Mouse (Mus musculus) liver, embryonic 14.5 days (tissue): ENCODE measurements around the gene Spryd3. TPM values are rescaled to one million over a fixed set of nuclear protein-coding genes. Genes with fewer than 3 reads are reported as not detected.

Experiments
- ATAC-seq: fragments of 200-750 bp; cut with Nextera tagmentation; 2 replicates; pipeline ENCODE4 v1.8.0; 2017; ENCODE audit warnings: moderate number of reproducible peaks, mild to moderate bottlenecking, moderate library complexity; ENCODE audit not compliant: insufficient read depth
- DNase-seq, 3 experiments: peaks; one replicate each; pipeline ENCODE4 v3.0.0-alpha.2; 2012 to 2013; ENCODE audit warnings: low read depth in 3 of 3, low spot score in 3 of 3
- H3K27ac ChIP-seq: fragments of 300-500 bp; sonication (generic); 2 replicates; pipeline ENCODE4 v1.5.1; 2014; ENCODE audit warnings: moderate library complexity, mild to moderate bottlenecking, control low read depth, inconsistent platforms
- H3K27me3 ChIP-seq: fragments of 300-500 bp; sonication (generic); 2 replicates; pipeline ENCODE4 v1.6.1; 2014; ENCODE audit warnings: mild to moderate bottlenecking, low read length, moderate library complexity; ENCODE audit not compliant: control insufficient read depth, insufficient read depth
- H3K36me3 ChIP-seq: fragments of 300-500 bp; sonication (generic); replicated peaks from 2 replicates; pipeline ENCODE4 v1.6.1; 2014; ENCODE audit warnings: low read depth; ENCODE audit not compliant: control insufficient read depth, insufficient read depth
- H3K4me1 ChIP-seq, 2 experiments: fragments of 200-500 bp in 1 of 2; fragments of 300-500 bp in 1 of 2; sonication (generic) in 1 of 2; replicated peaks; 2 replicates each; pipeline ENCODE4 v1.6.1; 2012 to 2014; ENCODE audit warnings: antibody characterized with exemption in 1 of 2, inconsistent platforms in 1 of 2, low read length in 1 of 2; ENCODE audit not compliant: control insufficient read depth in 2 of 2, insufficient read depth in 2 of 2
- H3K4me2 ChIP-seq: fragments of 300-500 bp; sonication (generic); 2 replicates; pipeline ENCODE4 v1.6.1; 2014; ENCODE audit warnings: low read depth, mild to moderate bottlenecking, control low read depth, moderate library complexity
- H3K4me3 ChIP-seq, 2 experiments: fragments of 200-500 bp in 1 of 2; fragments of 300-500 bp in 1 of 2; sonication (generic) in 1 of 2; 2 replicates each; pipeline ENCODE4 v1.5.1; 2012 to 2014; ENCODE audit warnings: low read depth in 2 of 2, low read length in 2 of 2, mild to moderate bottlenecking in 2 of 2, control low read depth in 1 of 2, inconsistent platforms in 1 of 2, moderate library complexity in 1 of 2; ENCODE audit not compliant: insufficient read depth in 1 of 2
- H3K9ac ChIP-seq: fragments of 300-500 bp; sonication (generic); replicated peaks from 2 replicates; pipeline ENCODE4 v1.6.1; 2014; ENCODE audit warnings: mild to moderate bottlenecking, control low read depth, moderate library complexity
- H3K9me3 ChIP-seq: fragments of 300-500 bp; sonication (generic); 2 replicates; pipeline ENCODE4 v1.6.1; 2016; ENCODE audit warnings: low read length, mixed read lengths; ENCODE audit not compliant: control insufficient read depth
- CTCF ChIP-seq: IDR thresholded peaks from 2 replicates; pipeline ENCODE4 v1.5.1; 2016; ENCODE audit warnings: antibody characterized with exemption, low read depth, control low read depth
- EP300 ChIP-seq: IDR thresholded peaks from 2 replicates; pipeline ENCODE4 v1.6.1; 2016; ENCODE audit warnings: antibody characterized with exemption, low read depth
- WGBS: fragments of 180-500 bp; shearing (Covaris S2); extraction: QIAGEN DNeasy Blood & Tissue Kit; methylation state at CpG from one replicate; pipeline ENCODE4 v1.1.7; 2014; ENCODE audit not compliant: insufficient replicate concordance; 5-methylcytosine and 5-hydroxymethylcytosine counted together
- polyA plus RNA-seq, 2 experiments: library from polyadenylated mRNA; depleted of rRNA in 1 of 2; stranded (reverse) in 1 of 2; unstranded in 1 of 2; fragments of >200 nt; fragmentation: Nextera tagmentation in 1 of 2; extraction: Ambion mirVana in 1 of 2; gene quantifications; 2 replicates each; pipeline versions ENCODE4 v1.2.1 to v1.2.3; 2012 to 2014

Gene Spryd3
- polyA plus RNA-seq, 2 experiments, result 8.8 to 12.5 TPM

DNA sequence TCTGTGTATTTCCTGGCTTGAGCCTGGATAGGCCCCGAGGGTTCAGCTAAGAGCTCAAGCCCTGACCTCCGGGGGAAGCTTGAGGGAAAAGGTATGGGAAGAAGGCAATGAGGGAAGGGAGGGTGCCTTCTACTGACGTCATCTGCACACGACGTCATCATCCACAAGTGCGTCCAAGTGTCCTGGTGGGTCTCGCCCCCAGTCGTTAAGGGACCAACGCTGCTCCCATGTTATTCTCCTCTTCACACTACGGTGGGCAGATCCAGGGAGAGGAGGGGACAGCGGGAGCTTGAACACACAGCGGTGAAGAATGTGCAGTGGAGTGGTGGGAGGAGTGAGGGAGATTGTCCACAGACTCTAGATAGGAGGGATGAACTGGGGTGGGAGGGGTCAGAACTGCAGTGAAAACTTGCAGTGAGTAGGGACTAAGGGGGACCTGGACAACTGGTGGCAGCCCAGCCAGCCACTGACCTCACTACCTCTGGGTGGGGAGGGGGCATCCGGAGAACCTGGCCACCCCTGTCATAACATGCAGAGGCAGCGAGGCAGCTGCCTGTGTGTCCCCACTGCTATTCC, 32.6 kb downstream of the Spryd3 start:
- Histone ChIP-seq H3K27ac (no peak overlapping the region), H3K4me1 (peaks cover 0 to 17% of the 10 kb centered on the region in 2 experiments; a peak in 2 of 4 replicates), H3K9me3 (no peaks in the 10 kb centered on the region), H3K36me3 (no peaks in the 10 kb centered on the region), H3K4me2 (peak overlapping the region; percentile 40), H3K9ac (no peak overlapping the region), H3K4me3 (peak overlapping the region; percentile 21 to 29), H3K27me3 (peaks cover 12% of the 10 kb centered on the region)
- DNase-seq (no peak), ATAC-seq (no peak)
- TF ChIP-seq EP300 (no peak), CTCF (no peak)
- WGBS, result 26% methylated on average over 14 of the region's 14 CpGs

DNA sequence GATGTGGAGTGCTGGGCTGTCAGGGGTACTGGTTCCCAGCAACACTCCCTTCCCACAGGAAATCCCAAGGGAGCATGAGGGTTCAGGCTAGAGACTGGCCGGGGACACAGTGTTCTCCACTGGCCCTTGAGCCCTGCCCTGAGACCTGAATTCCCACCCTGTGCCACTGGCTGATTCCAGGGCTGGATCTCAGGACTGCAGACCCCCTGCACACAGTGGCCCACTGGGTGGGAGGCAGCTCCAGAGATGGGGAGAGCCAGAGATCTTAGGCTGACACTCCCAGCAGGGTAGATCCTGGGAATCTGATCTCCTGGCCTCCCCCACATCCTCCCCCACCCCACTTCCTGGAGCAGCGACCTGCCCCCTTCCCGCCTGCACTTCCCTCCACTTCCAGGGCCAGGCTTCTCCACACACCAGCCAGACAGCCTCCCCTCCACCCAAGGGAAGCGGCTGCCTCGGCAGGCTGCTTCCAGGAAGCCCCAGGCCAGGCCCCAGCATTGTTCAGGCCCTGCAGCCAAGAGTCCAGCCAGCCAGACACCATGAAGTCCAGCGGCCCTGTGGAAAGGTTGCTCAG, 33.4 kb downstream of the Spryd3 start:
- H3K36me3 ChIP-seq, result no peaks in the 10 kb centered on the region
- no peak overlapping the region for H3K27ac ChIP-seq
- peaks cover 12% of the 10 kb centered on the region for H3K27me3 ChIP-seq
- ATAC-seq, result no peak
- H3K9ac ChIP-seq, result no peak overlapping the region
- peak overlapping the region; percentile 40 for H3K4me2 ChIP-seq
- DNase-seq, result no peak
- peak overlapping the region; percentile 21 to 29 for H3K4me3 ChIP-seq
- H3K9me3 ChIP-seq, result no peaks in the 10 kb centered on the region
- WGBS, result 39% methylated on average over 6 of the region's 6 CpGs
- peaks cover 0 to 15% of the 10 kb centered on the region in 2 experiments; a peak in 2 of 4 replicates for H3K4me1 ChIP-seq
- no peak for TF ChIP-seq EP300
- no peak for TF ChIP-seq CTCF

DNA sequence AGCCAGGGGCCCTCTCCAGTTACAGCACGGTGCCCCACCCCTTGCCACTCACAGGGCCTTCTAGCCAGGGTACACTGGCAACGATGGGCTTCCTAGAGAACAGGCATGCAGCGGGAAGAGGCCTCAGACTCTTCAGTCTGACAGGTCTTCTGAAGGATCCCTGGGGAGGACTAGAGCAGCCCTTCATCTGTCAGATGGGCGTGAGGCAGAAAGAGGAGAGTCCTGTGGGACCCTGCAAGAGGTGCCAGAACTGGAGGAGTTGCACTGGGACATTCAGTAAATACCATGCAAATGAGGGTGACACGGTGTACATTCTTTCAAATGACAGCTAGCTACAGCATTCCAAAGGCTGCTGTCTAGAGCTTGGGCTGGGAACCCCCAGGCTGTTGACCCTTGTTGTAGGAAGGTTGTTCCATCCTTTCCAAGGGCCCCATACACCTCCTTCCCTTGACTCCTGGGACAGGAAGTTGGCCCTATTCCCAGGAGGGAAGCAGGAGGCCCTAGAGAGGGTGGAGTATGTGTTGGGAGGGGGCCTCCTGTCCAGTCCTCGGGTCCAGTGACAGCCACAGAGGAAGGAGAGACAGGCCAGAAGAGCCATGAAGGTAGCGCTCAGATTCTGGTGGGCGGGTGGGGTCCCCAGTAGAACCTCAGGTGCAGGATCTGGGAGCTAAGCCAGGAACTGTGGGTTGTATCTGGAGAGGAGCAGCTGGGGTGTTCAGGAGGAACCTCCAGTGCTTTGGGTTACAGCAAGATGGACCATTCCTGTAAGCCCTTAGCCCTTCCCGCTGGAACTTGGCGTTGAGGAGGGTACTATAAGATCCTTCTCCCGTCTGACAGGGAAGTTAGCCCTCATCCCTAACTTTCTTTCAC, 34.1 kb downstream of the Spryd3 start:
- H3K27me3 ChIP-seq, result peaks cover 12% of the 10 kb centered on the region
- ATAC-seq (no peak), DNase-seq (no peak)
- peak overlapping the region; percentile 11; the same call in 1 of the 2 replicates for H3K4me2 ChIP-seq
- no peaks in the 10 kb centered on the region for H3K9me3 ChIP-seq
- no peak overlapping the region for H3K9ac ChIP-seq
- no peak for TF ChIP-seq EP300
- TF ChIP-seq CTCF, result no peak
- H3K4me3 ChIP-seq, result no peak overlapping the region
- H3K27ac ChIP-seq, result no peak overlapping the region
- peaks cover 0 to 18% of the 10 kb centered on the region in 2 experiments; a peak in 2 of 4 replicates for H3K4me1 ChIP-seq
- 45% methylated on average over 11 of the region's 11 CpGs for WGBS
- H3K36me3 ChIP-seq, result no peaks in the 10 kb centered on the region; the same call in 1 of the 2 replicates

- Histone ChIP-seq H3K4me1 (peaks cover 0 to 18% of the 10 kb centered on the region in 2 experiments; a peak in 2 of 4 replicates), H3K4me3 (peak overlapping the region in 1 of 2 experiments; percentile 51; a peak in 3 of 4 replicates), H3K27me3 (peaks cover 9% of the 10 kb centered on the region), H3K27ac (no peak overlapping the region), H3K9ac (no peak overlapping the region), H3K36me3 (peaks cover 5% of the 10 kb centered on the region), H3K9me3 (no peaks in the 10 kb centered on the region), H3K4me2 (peak overlapping the region; percentile 81)
- 38% methylated on average over 10 of the region's 10 CpGs for WGBS
- no peak for TF ChIP-seq CTCF
- no peak for TF ChIP-seq EP300
- DNase-seq (no peak), ATAC-seq (no peak)
These were observed 34.9 kb downstream of the Spryd3 start for GRCm38 (mm10) chr15:102100996-102101671.
